Mouse (Mus musculus) CD8-positive naive resting alpha-beta T cell, adult 57 days (primary cell): Measurements from ENCODE around the gene C87414. TPM values are rescaled to one million over a fixed set of nuclear protein-coding genes. Genes with fewer than 3 reads are reported as not detected.

Experiments
- total RNA-seq: library from RNA; stranded (reverse); gene quantifications from one replicate; pipeline ENCODE4 v1.2.4, GENCODE M21; 2023

Gene C87414
- total RNA-seq, result not detected

DNA sequence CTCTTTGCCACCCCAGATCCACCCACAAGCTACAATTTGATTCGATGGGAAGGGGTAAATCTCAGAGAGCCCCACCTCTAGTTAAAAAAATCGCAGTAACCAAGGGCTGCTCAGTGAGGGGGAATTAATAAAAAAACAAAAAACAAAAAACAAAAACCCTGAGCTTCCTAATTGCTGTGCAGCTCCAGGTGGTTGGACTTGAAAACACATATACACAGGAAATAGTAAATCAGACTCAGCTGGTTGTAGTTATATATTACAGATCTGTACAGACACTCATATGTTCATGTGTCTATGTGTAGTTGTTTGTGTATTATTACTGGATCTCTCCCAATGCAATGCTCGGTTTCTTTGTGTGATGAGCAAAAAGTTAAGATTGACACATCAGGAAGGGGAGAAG, at the start of gene C87414:
Gene C87414 (minus strand): TSS at position 101 of the 400 bp plus-strand sequence.

Other genes with a start within 250 kb of the C87414 start
- not detected for gene Gm16427, start 131.4 kb downstream of the C87414 start, total RNA-seq
- not detected for gene Gm7792, start 172.2 kb upstream of the C87414 start, total RNA-seq